In genomic region chr10:34297980-34298753, GRCm38 (mm10) we compare ENCODE assay signal across 8 mouse cellular contexts. TPM values are rescaled to one million over a fixed set of nuclear protein-coding genes. Genes with fewer than 3 reads are reported as not detected.
DNase-seq lines count a peak whose midpoint lies in the region; ATAC-seq and TF ChIP-seq lines count a peak whose summit lies in the region.

No protein-coding gene starts in this region.

- no peak for DNase-seq in kidney, adult 18-20 months
- no peak for DNase-seq in hindbrain, postnatal 0 days (ENCODE audit: low spot score)
- DNase-seq in urinary bladder, postnatal 36 days (ENCODE audit: low spot score in 2 of 2) = no peak
- DNase-seq in frontal cortex, postnatal 14 days (ENCODE audit: low spot score in 2 of 2) = no peak

- no peak overlapping the region for H3K27ac ChIP-seq in kidney, embryonic 15.5 days
- peak overlapping the region; percentile 99 for H3K27ac ChIP-seq in forebrain, embryonic 13.5 days
- H3K27ac ChIP-seq in hindbrain, postnatal 0 days = peak overlapping the region; percentile 99
- peak overlapping the region; percentile 98 for H3K27ac ChIP-seq in midbrain, embryonic 15.5 days

- peak; percentile 2; the same call in 1 of the 2 replicates for ATAC-seq in kidney, embryonic 15.5 days (replicated peaks; ENCODE audit: low FRiP score)
- peak; percentile 1 for ATAC-seq in activated CD4-positive, CD25-positive, alpha-beta regulatory T cell, adult 4 months
- 0 out of 2 replicates have a peak, but pooled peaks have one; percentile 1 for ATAC-seq in forebrain, embryonic 13.5 days
- peak; percentile 3; the same call in 1 of the 2 replicates for ATAC-seq in hindbrain, postnatal 0 days
- peak; percentile 0; the same call in 1 of the 2 replicates for ATAC-seq in midbrain, embryonic 15.5 days (replicated peaks)

- WGBS in kidney, embryonic 15.5 days = 48% methylated on average over 25 of the region's 25 CpGs
- 46% methylated on average over 25 of the region's 25 CpGs for WGBS in forebrain, embryonic 13.5 days
- WGBS in hindbrain, postnatal 0 days = 35% methylated on average over 25 of the region's 25 CpGs
- 43% methylated on average over 25 of the region's 25 CpGs for WGBS in midbrain, embryonic 15.5 days

- no peak for TF ChIP-seq CTCF in hindbrain, postnatal 0 days (IDR thresholded peaks at IDR 0.05; ENCODE audit: low read depth)

- no peaks in the 10 kb centered on the region for H3K36me3 ChIP-seq in kidney, embryonic 15.5 days
- peaks cover 6% of the 10 kb centered on the region; the same call in 1 of the 2 replicates for H3K36me3 ChIP-seq in forebrain, embryonic 13.5 days (ENCODE audit: poor library complexity, severe bottlenecking)
- no peaks in the 10 kb centered on the region for H3K36me3 ChIP-seq in hindbrain, postnatal 0 days (ENCODE audit: insufficient read depth, low read length)
- H3K36me3 ChIP-seq in midbrain, embryonic 15.5 days (replicated peaks) = no peaks in the 10 kb centered on the region

- H3K9me3 ChIP-seq in kidney, embryonic 15.5 days (replicated peaks) = no peaks in the 10 kb centered on the region
- no peaks in the 10 kb centered on the region for H3K9me3 ChIP-seq in forebrain, embryonic 13.5 days (replicated peaks)
- H3K9me3 ChIP-seq in hindbrain, postnatal 0 days (ENCODE audit: low read length) = no peaks in the 10 kb centered on the region
- H3K9me3 ChIP-seq in midbrain, embryonic 15.5 days = no peaks in the 10 kb centered on the region

- peaks cover 22% of the 10 kb centered on the region for H3K4me1 ChIP-seq in kidney, embryonic 15.5 days
- peaks cover 48% of the 10 kb centered on the region for H3K4me1 ChIP-seq in forebrain, embryonic 13.5 days
- H3K4me1 ChIP-seq in hindbrain, postnatal 0 days (ENCODE audit: insufficient read depth, low read length) = peaks cover 12% of the 10 kb centered on the region; the same call in 1 of the 2 replicates
- peaks cover 38% of the 10 kb centered on the region for H3K4me1 ChIP-seq in midbrain, embryonic 15.5 days

- 0 out of 2 replicates have a peak, but pooled peaks cover 4% of the 10 kb centered on the region for H3K27me3 ChIP-seq in kidney, embryonic 15.5 days
- no peaks in the 10 kb centered on the region for H3K27me3 ChIP-seq in forebrain, embryonic 13.5 days
- no peaks in the 10 kb centered on the region for H3K27me3 ChIP-seq in hindbrain, postnatal 0 days (ENCODE audit: insufficient read depth, low read length)
- no peaks in the 10 kb centered on the region for H3K27me3 ChIP-seq in midbrain, embryonic 15.5 days (replicated peaks)

- H3K9ac ChIP-seq in kidney, embryonic 15.5 days = peak overlapping the region; percentile 59
- H3K9ac ChIP-seq in forebrain, embryonic 13.5 days = peak overlapping the region; percentile 93
- peak overlapping the region; percentile 79 for H3K9ac ChIP-seq in hindbrain, postnatal 0 days (replicated peaks; ENCODE audit: low read length)
- H3K9ac ChIP-seq in midbrain, embryonic 15.5 days = peak overlapping the region; percentile 96

- H3K4me2 ChIP-seq in kidney, embryonic 15.5 days = peak overlapping the region; percentile 95
- peak overlapping the region; percentile 89 for H3K4me2 ChIP-seq in forebrain, embryonic 13.5 days
- H3K4me2 ChIP-seq in hindbrain, postnatal 0 days (ENCODE audit: low read depth, low read length) = peak overlapping the region; percentile 92
- H3K4me2 ChIP-seq in midbrain, embryonic 15.5 days = peak overlapping the region; percentile 97

- H3K4me3 ChIP-seq in kidney, embryonic 15.5 days (replicated peaks) = peak overlapping the region; percentile 66
- peak overlapping the region; percentile 80 for H3K4me3 ChIP-seq in forebrain, embryonic 13.5 days
- peak overlapping the region; percentile 79 for H3K4me3 ChIP-seq in hindbrain, postnatal 0 days (ENCODE audit: low read length)
- H3K4me3 ChIP-seq in midbrain, embryonic 15.5 days = peak overlapping the region; percentile 76

RNA-seq across cellular contexts. Expression of gene Tspyl4, which starts 0.9 kb away (rescaled TPM):
- polyA plus RNA-seq in kidney, embryonic 15.5 days (2015; fragmentation: Nextera tagmentation; extraction: Ambion mirVana) = 11.2 and 14.8 TPM in 2 replicates
- polyA plus RNA-seq in activated CD4-positive, CD25-positive, alpha-beta regulatory T cell, adult 4 months (2017; shearing (Covaris generic)) = 10 to 100 TPM; 12.1 to 15.8 TPM
- polyA plus RNA-seq in forebrain, embryonic 13.5 days (2015; fragmentation: Nextera tagmentation; extraction: Ambion mirVana) = 114 and 126 TPM in 2 replicates
- total RNA-seq in hindbrain, postnatal 0 days (2014; rRNA removed) = 482 and 493 TPM in 2 replicates
- polyA plus RNA-seq in hindbrain, postnatal 0 days (2015; fragmentation: Nextera tagmentation; extraction: Ambion mirVana) = 400 and 429 TPM in 2 replicates
- 307 and 342 TPM in 2 replicates for polyA plus RNA-seq in midbrain, embryonic 15.5 days (2015; fragmentation: Nextera tagmentation; extraction: Ambion mirVana)

RNA-seq across cellular contexts. Expression of gene Tspyl1, which starts 16.2 kb away (rescaled TPM):
- polyA plus RNA-seq in kidney, embryonic 15.5 days (2015; fragmentation: Nextera tagmentation; extraction: Ambion mirVana) = 64.8 and 67.1 TPM in 2 replicates
- 10 to 100 TPM; 37.1 to 45.4 TPM for polyA plus RNA-seq in activated CD4-positive, CD25-positive, alpha-beta regulatory T cell, adult 4 months (2017; shearing (Covaris generic))
- 108 and 111 TPM in 2 replicates for polyA plus RNA-seq in forebrain, embryonic 13.5 days (2015; fragmentation: Nextera tagmentation; extraction: Ambion mirVana)
- total RNA-seq in hindbrain, postnatal 0 days (2014; rRNA removed) = 75.1 and 81.5 TPM in 2 replicates
- 129 and 132 TPM in 2 replicates for polyA plus RNA-seq in hindbrain, postnatal 0 days (2015; fragmentation: Nextera tagmentation; extraction: Ambion mirVana)
- polyA plus RNA-seq in midbrain, embryonic 15.5 days (2015; fragmentation: Nextera tagmentation; extraction: Ambion mirVana) = 127 and 138 TPM in 2 replicates
